Mouse (Mus musculus) limb, embryonic 15.5 days (tissue): ENCODE measurements around the gene Lpin3. TPM values are rescaled to one million over a fixed set of nuclear protein-coding genes. Genes with fewer than 3 reads are reported as not detected.

ENCODE experiments used
- ATAC-seq: fragments of 200-750 bp; cut with Nextera tagmentation; 2 replicates; pipeline ENCODE4 v1.8.0; 2017; ENCODE audit warnings: low read depth, moderate TSS enrichment; ENCODE audit not compliant: insufficient number of reproducible peaks, low FRiP score, low TSS enrichment
- H3K27ac ChIP-seq: fragments of 300-500 bp; sonication (generic); 2 replicates; pipeline ENCODE4 v1.5.1; 2015; ENCODE audit warnings: moderate library complexity, mild to moderate bottlenecking, inconsistent platforms
- H3K27me3 ChIP-seq: fragments of 300-500 bp; sonication (generic); 2 replicates; pipeline ENCODE4 v1.6.1; 2015; ENCODE audit warnings: inconsistent platforms
- H3K36me3 ChIP-seq: fragments of 300-500 bp; sonication (generic); 2 replicates; pipeline ENCODE4 v1.6.1; 2015; ENCODE audit warnings: inconsistent platforms
- H3K4me1 ChIP-seq: fragments of 300-500 bp; sonication (generic); 2 replicates; pipeline ENCODE4 v1.6.1; 2015; ENCODE audit warnings: inconsistent platforms
- H3K4me2 ChIP-seq: fragments of 300-500 bp; sonication (generic); 2 replicates; pipeline ENCODE4 v1.6.1; 2015; ENCODE audit warnings: mild to moderate bottlenecking, inconsistent platforms
- H3K4me3 ChIP-seq: fragments of 300-500 bp; sonication (generic); 2 replicates; pipeline ENCODE4 v1.5.1; 2015; ENCODE audit warnings: mild to moderate bottlenecking, inconsistent platforms
- H3K9ac ChIP-seq: fragments of 300-500 bp; sonication (generic); 2 replicates; pipeline ENCODE4 v1.6.1; 2015; ENCODE audit warnings: inconsistent platforms
- H3K9me3 ChIP-seq: fragments of 300-500 bp; sonication (generic); 2 replicates; pipeline ENCODE4 v1.6.1; 2016; ENCODE audit warnings: inconsistent platforms
- WGBS: fragments of 180-500 bp; shearing (Covaris S2); methylation state at CpG from one replicate; pipeline ENCODE4 v1.1.7; 2015; 5-methylcytosine and 5-hydroxymethylcytosine counted together
- polyA plus RNA-seq: library from polyadenylated mRNA; unstranded; fragments of >200 nt; fragmentation: Nextera tagmentation; extraction: Ambion mirVana; gene quantifications from 2 replicates; pipeline ENCODE4 v1.2.1, GENCODE M21; 2015

Lpin3 gene
- polyA plus RNA-seq = 4.7 and 5.1 TPM in 2 replicates

GRCm38 (mm10) chr2:160880453-160881195, at the start of gene Lpin3:
Gene Lpin3, plus strand, starts transcription at chr2:160880670.
- Histone ChIP-seq H3K4me1 (peaks cover 13% of the 10 kb centered on the region), H3K9ac (no peak within 1 kb of the TSS), H3K36me3 (no peaks in the 10 kb centered on the region), H3K4me2 (no peak within 1 kb of the TSS), H3K27ac (no peak within 1 kb of the TSS), H3K4me3 (no peak within 1 kb of the TSS), H3K9me3 (no peaks in the 10 kb centered on the region), H3K27me3 (no peaks in the 10 kb centered on the region)
- ATAC-seq = no peak
- WGBS = 43% methylated on average over 13 of the region's 13 CpGs

- Histone ChIP-seq H3K27ac (no peak overlapping the region), H3K4me1 (no peaks in the 10 kb centered on the region), H3K4me3 (no peak overlapping the region), H3K4me2 (no peak overlapping the region), H3K9me3 (no peaks in the 10 kb centered on the region), H3K9ac (no peak overlapping the region), H3K27me3 (no peaks in the 10 kb centered on the region), H3K36me3 (0 out of 2 replicates have a peak, but pooled peaks cover 2% of the 10 kb centered on the region)
- ATAC-seq = no peak
Observed at GRCm38 (mm10) chr2:160840838-160841237, 39.6 kb upstream of the Lpin3 start.

GRCm38 (mm10) chr2:160847664-160848063, 32.8 kb upstream of the Lpin3 start:
- Histone ChIP-seq H3K4me3 (no peak overlapping the region), H3K4me1 (no peaks in the 10 kb centered on the region), H3K36me3 (no peaks in the 10 kb centered on the region), H3K9ac (no peak overlapping the region), H3K27me3 (no peaks in the 10 kb centered on the region), H3K9me3 (no peaks in the 10 kb centered on the region), H3K4me2 (no peak overlapping the region), H3K27ac (no peak overlapping the region)
- 70% methylated on average over 1 of the region's 1 CpGs for WGBS
- no peak for ATAC-seq

GRCm38 (mm10) chr2:160848186-160848585, 32.3 kb upstream of the Lpin3 start:
- Histone ChIP-seq H3K9ac (no peak overlapping the region), H3K27ac (no peak overlapping the region), H3K4me1 (no peaks in the 10 kb centered on the region), H3K4me2 (no peak overlapping the region), H3K9me3 (no peaks in the 10 kb centered on the region), H3K36me3 (no peaks in the 10 kb centered on the region), H3K27me3 (no peaks in the 10 kb centered on the region), H3K4me3 (no peak overlapping the region)
- no peak for ATAC-seq
- WGBS = 82% methylated on average over 2 of the region's 2 CpGs

GRCm38 (mm10) chr2:160849617-160850240, 30.7 kb upstream of the Lpin3 start:
- Histone ChIP-seq H3K4me1 (no peaks in the 10 kb centered on the region), H3K36me3 (no peaks in the 10 kb centered on the region), H3K4me2 (no peak overlapping the region), H3K4me3 (no peak overlapping the region), H3K27ac (no peak overlapping the region), H3K9ac (no peak overlapping the region), H3K9me3 (no peaks in the 10 kb centered on the region), H3K27me3 (no peaks in the 10 kb centered on the region)
- ATAC-seq = no peak
- WGBS = 81% methylated on average over 3 of the region's 3 CpGs

GRCm38 (mm10) chr2:160850360-160850759, 30.1 kb upstream of the Lpin3 start:
- Histone ChIP-seq H3K27me3 (no peaks in the 10 kb centered on the region), H3K4me1 (no peaks in the 10 kb centered on the region), H3K4me3 (no peak overlapping the region), H3K9ac (no peak overlapping the region), H3K9me3 (no peaks in the 10 kb centered on the region), H3K4me2 (no peak overlapping the region), H3K27ac (no peak overlapping the region), H3K36me3 (no peaks in the 10 kb centered on the region)
- ATAC-seq = no peak
- 65% methylated on average over 3 of the region's 3 CpGs for WGBS

GRCm38 (mm10) chr2:160854687-160855086, 25.8 kb upstream of the Lpin3 start:
- H3K9ac ChIP-seq = no peak overlapping the region
- H3K4me1 ChIP-seq = no peaks in the 10 kb centered on the region
- no peaks in the 10 kb centered on the region for H3K36me3 ChIP-seq
- H3K4me2 ChIP-seq = no peak overlapping the region
- H3K27me3 ChIP-seq = no peaks in the 10 kb centered on the region
- H3K4me3 ChIP-seq = no peak overlapping the region
- H3K9me3 ChIP-seq = no peaks in the 10 kb centered on the region
- H3K27ac ChIP-seq = no peak overlapping the region
- no peak for ATAC-seq

GRCm38 (mm10) chr2:160856359-160857102, 23.9 kb upstream of the Lpin3 start:
- H3K4me3 ChIP-seq = no peak overlapping the region
- WGBS = 75% methylated on average over 5 of the region's 5 CpGs
- no peak for ATAC-seq

GRCm38 (mm10) chr2:160860363-160860762, 20.1 kb upstream of the Lpin3 start:
- no peaks in the 10 kb centered on the region for H3K27me3 ChIP-seq
- H3K36me3 ChIP-seq = no peaks in the 10 kb centered on the region
- no peak overlapping the region for H3K27ac ChIP-seq
- 88% methylated on average over 1 of the region's 1 CpGs for WGBS
- H3K4me3 ChIP-seq = no peak overlapping the region
- no peak for ATAC-seq
- H3K9me3 ChIP-seq = no peaks in the 10 kb centered on the region
- H3K4me2 ChIP-seq = no peak overlapping the region
- H3K4me1 ChIP-seq = no peaks in the 10 kb centered on the region
- no peak overlapping the region for H3K9ac ChIP-seq

More at GRCm38 (mm10) chr2:160856359-160857102, 23.9 kb upstream of the Lpin3 start:
- Histone ChIP-seq H3K36me3 (no peaks in the 10 kb centered on the region), H3K9me3 (no peaks in the 10 kb centered on the region), H3K4me1 (no peaks in the 10 kb centered on the region), H3K4me2 (no peak overlapping the region), H3K27me3 (no peaks in the 10 kb centered on the region), H3K9ac (no peak overlapping the region), H3K27ac (no peak overlapping the region)

- no peak for ATAC-seq
- WGBS = 78% methylated on average over 1 of the region's 1 CpGs
Observed at GRCm38 (mm10) chr2:160864112-160864511, 16.4 kb upstream of the Lpin3 start.

GRCm38 (mm10) chr2:160865266-160865665, 15.2 kb upstream of the Lpin3 start:
- Histone ChIP-seq H3K9me3 (no peaks in the 10 kb centered on the region), H3K4me1 (no peaks in the 10 kb centered on the region), H3K27me3 (no peaks in the 10 kb centered on the region), H3K4me2 (no peak overlapping the region), H3K27ac (no peak overlapping the region), H3K36me3 (no peaks in the 10 kb centered on the region), H3K4me3 (no peak overlapping the region), H3K9ac (no peak overlapping the region)
- no peak for ATAC-seq
- WGBS = 74% methylated on average over 2 of the region's 2 CpGs

More at GRCm38 (mm10) chr2:160864112-160864511, 16.4 kb upstream of the Lpin3 start:
- no peak overlapping the region for H3K27ac ChIP-seq
- H3K4me3 ChIP-seq = no peak overlapping the region
- H3K9me3 ChIP-seq = no peaks in the 10 kb centered on the region
- no peaks in the 10 kb centered on the region for H3K36me3 ChIP-seq
- H3K4me2 ChIP-seq = no peak overlapping the region
- no peak overlapping the region for H3K9ac ChIP-seq
- no peaks in the 10 kb centered on the region for H3K4me1 ChIP-seq
- H3K27me3 ChIP-seq = no peaks in the 10 kb centered on the region

- H3K9ac ChIP-seq = no peak overlapping the region
- H3K4me1 ChIP-seq = peaks cover 13% of the 10 kb centered on the region; the same call in 1 of the 2 replicates
- H3K36me3 ChIP-seq = no peaks in the 10 kb centered on the region
- no peak for ATAC-seq
- 65% methylated on average over 3 of the region's 3 CpGs for WGBS
- no peak overlapping the region for H3K4me2 ChIP-seq
- H3K27ac ChIP-seq = no peak overlapping the region
- H3K27me3 ChIP-seq = no peaks in the 10 kb centered on the region
- no peaks in the 10 kb centered on the region for H3K9me3 ChIP-seq
- no peak overlapping the region for H3K4me3 ChIP-seq
Observed at GRCm38 (mm10) chr2:160869446-160869845, 11.0 kb upstream of the Lpin3 start.
